Mouse (Mus musculus) midbrain, embryonic 15.5 days (tissue): ENCODE results near the gene Fancg. TPM values are rescaled to one million over a fixed set of nuclear protein-coding genes. Genes with fewer than 3 reads are reported as not detected.

Experiments used
- ATAC-seq: fragments of 200-750 bp; cut with Nextera tagmentation; replicated peaks from 2 replicates; pipeline ENCODE4 v1.8.0; 2017; ENCODE audit warnings: moderate TSS enrichment
- H3K27ac ChIP-seq: fragments of 300-500 bp; sonication (generic); 2 replicates; pipeline ENCODE4 v1.5.1; 2015; ENCODE audit warnings: mild to moderate bottlenecking, inconsistent platforms
- H3K27me3 ChIP-seq: fragments of 300-500 bp; sonication (generic); replicated peaks from 2 replicates; pipeline ENCODE4 v1.6.1; 2015; ENCODE audit warnings: inconsistent platforms
- H3K36me3 ChIP-seq: fragments of 300-500 bp; sonication (generic); replicated peaks from 2 replicates; pipeline ENCODE4 v1.6.1; 2015; ENCODE audit warnings: inconsistent platforms
- H3K4me1 ChIP-seq: fragments of 300-500 bp; sonication (generic); 2 replicates; pipeline ENCODE4 v1.6.1; 2015; ENCODE audit warnings: inconsistent platforms
- H3K4me2 ChIP-seq: fragments of 300-500 bp; sonication (generic); 2 replicates; pipeline ENCODE4 v1.6.1; 2015; ENCODE audit warnings: inconsistent platforms, mild to moderate bottlenecking, moderate library complexity
- H3K4me3 ChIP-seq: fragments of 300-500 bp; sonication (generic); 2 replicates; pipeline ENCODE4 v1.5.1; 2015; ENCODE audit warnings: mild to moderate bottlenecking, inconsistent platforms
- H3K9ac ChIP-seq: fragments of 300-500 bp; sonication (generic); 2 replicates; pipeline ENCODE4 v1.6.1; 2015; ENCODE audit warnings: mild to moderate bottlenecking, inconsistent platforms
- H3K9me3 ChIP-seq: fragments of 300-500 bp; sonication (generic); 2 replicates; pipeline ENCODE4 v1.6.1; 2016; ENCODE audit warnings: inconsistent platforms
- WGBS: fragments of 180-500 bp; shearing (Covaris S2); methylation state at CpG from one replicate; pipeline ENCODE4 v1.1.7; 2015; ENCODE audit warnings: mixed read lengths; 5-methylcytosine and 5-hydroxymethylcytosine counted together
- polyA plus RNA-seq: library from polyadenylated mRNA; unstranded; fragments of >200 nt; fragmentation: Nextera tagmentation; extraction: Ambion mirVana; gene quantifications from 2 replicates; pipeline ENCODE4 v1.2.1, GENCODE M21; 2015

Fancg gene
- polyA plus RNA-seq, 1 experiment from 2014 or later = 29.5 TPM

- 91% methylated on average over 4 of the region's 4 CpGs for WGBS
- ATAC-seq = no peak
- Histone ChIP-seq H3K36me3 (no peaks in the 10 kb centered on the region), H3K9me3 (no peaks in the 10 kb centered on the region), H3K4me2 (no peak within 1 kb of the TSS), H3K9ac (no peak within 1 kb of the TSS), H3K4me3 (no peak within 1 kb of the TSS), H3K27ac (no peak within 1 kb of the TSS), H3K27me3 (no peaks in the 10 kb centered on the region), H3K4me1 (peaks cover 8% of the 10 kb centered on the region; the same call in 1 of the 2 replicates)
These were observed 41.0 kb downstream of the Fancg start, which contains the start of gene 1700022I11Rik for GRCm38 (mm10) chr4:42969304-42969703. Gene 1700022I11Rik (plus strand): TSS chr4:42969604.

- no peak overlapping the region for H3K4me3 ChIP-seq
- ATAC-seq = peak; percentile 44; the same call in 1 of the 2 replicates
- no peaks in the 10 kb centered on the region for H3K9me3 ChIP-seq
- peak overlapping the region; percentile 25; the same call in 1 of the 2 replicates for H3K4me2 ChIP-seq
- H3K27me3 ChIP-seq = no peaks in the 10 kb centered on the region
- H3K27ac ChIP-seq = no peak overlapping the region
- 15% methylated on average over 12 of the region's 12 CpGs for WGBS
- H3K4me1 ChIP-seq = peaks cover 8% of the 10 kb centered on the region; the same call in 1 of the 2 replicates
- H3K36me3 ChIP-seq = no peaks in the 10 kb centered on the region
- H3K9ac ChIP-seq = 0 out of 2 replicates have a peak overlapping the region, but pooled peaks have one; percentile 8
These were observed 45.1 kb downstream of the Fancg start for GRCm38 (mm10) chr4:42965039-42965719.

- Histone ChIP-seq H3K27me3 (no peaks in the 10 kb centered on the region), H3K4me2 (no peak overlapping the region), H3K9me3 (no peaks in the 10 kb centered on the region), H3K27ac (no peak overlapping the region), H3K4me1 (peaks cover 8% of the 10 kb centered on the region; the same call in 1 of the 2 replicates), H3K36me3 (no peaks in the 10 kb centered on the region), H3K9ac (no peak overlapping the region), H3K4me3 (no peak overlapping the region)
- no peak for ATAC-seq
- 91% methylated on average over 2 of the region's 2 CpGs for WGBS
These were observed 46.8 kb downstream of the Fancg start for GRCm38 (mm10) chr4:42963480-42963879.

- no peak for ATAC-seq
- Histone ChIP-seq H3K4me2 (no peak overlapping the region), H3K27ac (no peak overlapping the region), H3K27me3 (no peaks in the 10 kb centered on the region), H3K4me1 (peaks cover 8% of the 10 kb centered on the region; the same call in 1 of the 2 replicates), H3K9me3 (no peaks in the 10 kb centered on the region), H3K4me3 (no peak overlapping the region), H3K9ac (no peak overlapping the region), H3K36me3 (peaks cover 18% of the 10 kb centered on the region)
- 34% methylated on average over 4 of the region's 4 CpGs for WGBS
These were observed 48.7 kb downstream of the Fancg start for GRCm38 (mm10) chr4:42961592-42961991.

- Histone ChIP-seq H3K4me2 (no peak overlapping the region), H3K9me3 (no peaks in the 10 kb centered on the region), H3K9ac (no peak overlapping the region), H3K4me1 (peaks cover 10% of the 10 kb centered on the region), H3K36me3 (peaks cover 27% of the 10 kb centered on the region), H3K27ac (no peak overlapping the region), H3K27me3 (no peaks in the 10 kb centered on the region), H3K4me3 (no peak overlapping the region)
- WGBS = 72% methylated on average over 4 of the region's 4 CpGs
- no peak for ATAC-seq
These were observed 50.9 kb downstream of the Fancg start for GRCm38 (mm10) chr4:42959382-42959781.

GRCm38 (mm10) chr4:42958942-42959341 is 51.4 kb downstream of the Fancg start:
- no peak for ATAC-seq
- 65% methylated on average over 8 of the region's 8 CpGs for WGBS
- no peak overlapping the region for H3K9ac ChIP-seq

GRCm38 (mm10) chr4:42957979-42958378 is 52.3 kb downstream of the Fancg start:
- Histone ChIP-seq H3K27ac (no peak overlapping the region), H3K4me2 (no peak overlapping the region), H3K4me1 (peaks cover 24% of the 10 kb centered on the region), H3K4me3 (no peak overlapping the region), H3K36me3 (peaks cover 27% of the 10 kb centered on the region), H3K27me3 (no peaks in the 10 kb centered on the region), H3K9ac (no peak overlapping the region), H3K9me3 (no peaks in the 10 kb centered on the region)
- 89% methylated on average over 8 of the region's 8 CpGs for WGBS
- ATAC-seq = no peak

More at GRCm38 (mm10) chr4:42958942-42959341, 51.4 kb downstream of the Fancg start:
- H3K4me2 ChIP-seq = no peak overlapping the region
- H3K4me3 ChIP-seq = no peak overlapping the region
- H3K36me3 ChIP-seq = peaks cover 27% of the 10 kb centered on the region
- H3K9me3 ChIP-seq = no peaks in the 10 kb centered on the region
- no peaks in the 10 kb centered on the region for H3K27me3 ChIP-seq
- H3K27ac ChIP-seq = no peak overlapping the region
- H3K4me1 ChIP-seq = peaks cover 14% of the 10 kb centered on the region

GRCm38 (mm10) chr4:42957306-42957705 is 53.0 kb downstream of the Fancg start:
- peaks cover 31% of the 10 kb centered on the region for H3K4me1 ChIP-seq
- H3K36me3 ChIP-seq = peaks cover 27% of the 10 kb centered on the region
- no peaks in the 10 kb centered on the region for H3K9me3 ChIP-seq
- H3K4me2 ChIP-seq = no peak overlapping the region
- no peak overlapping the region for H3K27ac ChIP-seq
- no peak overlapping the region for H3K9ac ChIP-seq
- ATAC-seq = no peak
- no peaks in the 10 kb centered on the region for H3K27me3 ChIP-seq
- H3K4me3 ChIP-seq = no peak overlapping the region
- 59% methylated on average over 11 of the region's 11 CpGs for WGBS

- no peak for ATAC-seq
- Histone ChIP-seq H3K4me2 (no peak overlapping the region), H3K9ac (no peak overlapping the region), H3K4me3 (no peak overlapping the region), H3K36me3 (peaks cover 27% of the 10 kb centered on the region), H3K27ac (no peak overlapping the region), H3K9me3 (no peaks in the 10 kb centered on the region), H3K4me1 (peaks cover 38% of the 10 kb centered on the region), H3K27me3 (no peaks in the 10 kb centered on the region)
- 93% methylated on average over 17 of the region's 17 CpGs for WGBS
These were observed 53.7 kb downstream of the Fancg start for GRCm38 (mm10) chr4:42956581-42956980.

- no peak overlapping the region for H3K4me3 ChIP-seq
- H3K4me1 ChIP-seq = peaks cover 50% of the 10 kb centered on the region
- no peaks in the 10 kb centered on the region for H3K9me3 ChIP-seq
- no peak overlapping the region for H3K4me2 ChIP-seq
- no peaks in the 10 kb centered on the region for H3K27me3 ChIP-seq
- H3K9ac ChIP-seq = peak overlapping the region; percentile 1; the same call in 1 of the 2 replicates
- WGBS = 86% methylated on average over 3 of the region's 3 CpGs
- no peak for ATAC-seq
- H3K27ac ChIP-seq = no peak overlapping the region
- peaks cover 27% of the 10 kb centered on the region for H3K36me3 ChIP-seq
These were observed 55.1 kb downstream of the Fancg start for GRCm38 (mm10) chr4:42955200-42955599.

GRCm38 (mm10) chr4:42954297-42954696 is 56.0 kb downstream of the Fancg start:
- Histone ChIP-seq H3K27ac (peak overlapping the region; percentile 95), H3K9ac (peak overlapping the region; percentile 31; the same call in 1 of the 2 replicates), H3K36me3 (peaks cover 27% of the 10 kb centered on the region), H3K9me3 (no peaks in the 10 kb centered on the region), H3K4me3 (peak overlapping the region; percentile 75), H3K27me3 (no peaks in the 10 kb centered on the region), H3K4me2 (peak overlapping the region; percentile 96), H3K4me1 (peaks cover 51% of the 10 kb centered on the region)
- 5% methylated on average over 10 of the region's 10 CpGs for WGBS
- ATAC-seq = no peak

- Histone ChIP-seq H3K4me1 (peaks cover 59% of the 10 kb centered on the region), H3K4me2 (peak overlapping the region; percentile 96)
These were observed 56.7 kb downstream of the Fancg start for GRCm38 (mm10) chr4:42953435-42954094.

More at GRCm38 (mm10) chr4:42953435-42954094, 56.7 kb downstream of the Fancg start:
- 11% methylated on average over 10 of the region's 10 CpGs for WGBS
- Histone ChIP-seq H3K9me3 (no peaks in the 10 kb centered on the region), H3K36me3 (peaks cover 27% of the 10 kb centered on the region), H3K9ac (peak overlapping the region; percentile 36), H3K27ac (peak overlapping the region; percentile 95), H3K4me3 (peak overlapping the region; percentile 75), H3K27me3 (no peaks in the 10 kb centered on the region)
- ATAC-seq = no peak
